Mouse (Mus musculus): ENCODE results near the gene Trim5. TPM values are rescaled to one million over a fixed set of nuclear protein-coding genes. Genes with fewer than 3 reads are reported as not detected.
"Not testable (repeated sequence)": the region's sequence is repeated elsewhere in the genome, so short reads cannot be mapped to it uniquely, and the experiment has no call there.

Gene Trim5
- polyA plus RNA-seq (2017; shearing (Covaris generic)), result 10 to 100 TPM; 34.0 to 38.2 TPM

DNA sequence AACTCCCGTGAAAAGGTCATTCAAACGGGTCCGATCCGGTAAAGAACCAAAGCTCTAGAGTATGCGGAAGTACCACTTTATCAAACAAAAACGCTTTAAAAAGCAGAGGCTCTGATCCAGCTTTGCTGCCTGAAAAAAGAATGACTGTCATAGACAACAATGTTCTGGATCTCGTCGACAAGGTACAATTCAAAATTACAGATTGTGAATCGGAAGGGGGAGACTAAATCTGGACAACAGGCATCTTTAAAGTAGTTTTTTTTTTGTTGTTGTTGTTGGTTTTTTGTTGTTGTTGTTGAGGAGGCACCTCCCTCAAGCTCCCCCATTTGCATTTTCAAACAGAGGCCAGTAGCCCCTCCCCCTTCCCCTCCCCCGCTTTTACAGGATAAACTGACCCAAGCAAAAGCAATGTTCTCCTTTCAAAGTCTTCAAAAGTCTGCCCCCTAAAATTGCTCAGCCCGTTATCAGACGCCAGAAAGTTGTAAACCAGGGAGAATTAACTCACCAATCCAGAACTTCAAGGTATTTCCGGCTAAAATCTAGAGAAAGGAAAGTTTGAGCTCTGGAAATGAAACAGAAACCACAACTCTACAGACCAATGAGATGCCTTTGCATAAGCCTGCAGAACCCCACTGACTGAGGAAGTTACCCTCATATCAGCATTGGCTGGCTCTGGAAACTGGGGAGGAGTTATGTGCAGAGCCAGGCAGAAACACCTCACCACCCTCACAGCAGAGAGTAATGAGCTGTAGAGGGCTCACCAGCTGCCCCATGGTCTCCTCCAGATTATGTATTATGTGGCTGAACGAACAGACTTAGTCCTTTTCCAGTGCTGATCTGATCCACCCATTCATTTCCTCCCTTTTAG is at the start of gene Trim5:
Gene Trim5 (minus strand): TSS at position 519 of the 868 bp plus-strand sequence.
- ATAC-seq, result peak; percentile 88

DNA sequence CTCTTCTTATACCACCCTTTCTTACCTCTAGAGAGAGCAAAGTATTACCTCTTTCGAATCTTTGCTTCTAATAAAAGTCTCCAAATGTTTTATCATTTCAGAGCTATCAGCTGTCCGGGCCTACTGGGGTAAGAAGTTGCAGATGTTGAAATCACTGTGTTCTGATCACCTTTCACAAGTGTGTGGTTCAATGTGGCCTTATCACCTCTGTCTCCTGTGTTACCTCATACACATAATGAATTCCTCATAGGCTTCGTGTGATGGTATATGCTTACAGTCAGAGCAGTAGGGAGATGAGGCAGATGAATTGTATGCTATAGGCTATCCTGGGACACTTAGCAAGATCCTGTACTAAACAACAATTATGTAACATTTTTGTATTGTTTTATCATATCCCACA is 47.7 kb upstream of the Trim5 start:
- ATAC-seq, result not testable (repeated sequence)

DNA sequence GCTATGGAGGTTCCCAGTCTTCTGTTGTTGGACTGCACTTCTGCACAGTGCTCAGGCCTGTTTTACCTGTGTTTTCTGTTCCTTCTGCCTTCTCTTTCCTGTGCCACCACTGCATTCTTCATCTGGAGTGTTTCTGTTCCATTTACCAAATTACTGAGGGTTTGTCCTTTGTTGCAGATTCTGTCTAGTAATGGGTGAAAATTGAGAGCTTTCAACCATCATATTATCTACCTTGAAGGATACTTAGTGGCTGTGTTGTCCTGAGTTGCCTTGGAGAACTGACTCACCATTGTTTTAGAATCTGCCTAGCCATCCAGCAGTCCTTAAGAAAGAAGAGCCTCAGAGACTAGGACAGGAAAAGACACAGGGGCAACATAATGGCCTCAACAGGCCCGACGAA is 41.3 kb upstream of the Trim5 start, which contains the start of gene Trim34b:
Gene Trim34b (plus strand): TSS at position 301 of the 400 bp plus-strand sequence.
- ATAC-seq, result not testable (repeated sequence)

DNA sequence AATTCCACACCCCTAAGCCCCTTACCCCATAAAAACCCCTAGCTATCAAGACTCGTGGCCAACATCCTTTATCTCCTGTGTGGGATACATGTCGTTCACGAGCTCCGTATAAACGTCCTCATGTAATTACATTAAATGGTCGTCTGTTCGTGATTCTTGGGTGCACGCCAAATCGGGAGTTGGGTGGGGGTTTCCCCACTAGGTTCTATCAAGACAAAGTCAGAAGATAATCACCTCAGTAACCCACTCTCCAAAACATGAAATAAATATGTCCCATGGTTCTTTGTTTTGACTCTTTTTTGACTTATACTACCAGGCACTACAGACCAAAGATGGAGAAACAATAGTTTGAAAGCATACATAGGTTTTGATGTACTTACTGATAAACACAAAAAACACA is 34.1 kb upstream of the Trim5 start:
- ATAC-seq, result peak; percentile 51

DNA sequence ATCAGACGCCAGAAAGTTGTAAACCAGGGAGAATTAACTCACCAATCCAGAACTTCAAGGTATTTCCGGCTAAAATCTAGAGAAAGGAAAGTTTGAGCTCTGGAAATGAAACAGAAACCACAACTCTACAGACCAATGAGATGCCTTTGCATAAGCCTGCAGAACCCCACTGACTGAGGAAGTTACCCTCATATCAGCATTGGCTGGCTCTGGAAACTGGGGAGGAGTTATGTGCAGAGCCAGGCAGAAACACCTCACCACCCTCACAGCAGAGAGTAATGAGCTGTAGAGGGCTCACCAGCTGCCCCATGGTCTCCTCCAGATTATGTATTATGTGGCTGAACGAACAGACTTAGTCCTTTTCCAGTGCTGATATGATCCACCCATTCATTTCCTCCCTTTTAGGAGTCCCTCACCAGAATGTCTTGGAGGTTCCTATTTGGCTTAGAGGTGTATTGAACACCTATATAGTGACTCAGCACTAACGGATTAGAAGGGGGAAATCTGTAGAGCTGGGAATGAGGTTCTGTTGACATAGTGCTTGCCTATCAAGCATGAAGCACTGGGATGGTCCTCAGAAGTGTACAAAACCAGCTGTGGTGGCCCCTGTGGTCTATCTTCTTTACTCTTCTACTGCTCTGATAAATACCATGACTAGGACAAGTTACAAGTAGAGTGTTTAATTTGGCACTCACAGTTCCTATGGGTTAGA is 27.6 kb upstream of the Trim5 start, which contains the start of gene Trim12a:
Gene Trim12a (minus strand): TSS at position 98 of the 712 bp plus-strand sequence.
- ATAC-seq, result peak; percentile 95

DNA sequence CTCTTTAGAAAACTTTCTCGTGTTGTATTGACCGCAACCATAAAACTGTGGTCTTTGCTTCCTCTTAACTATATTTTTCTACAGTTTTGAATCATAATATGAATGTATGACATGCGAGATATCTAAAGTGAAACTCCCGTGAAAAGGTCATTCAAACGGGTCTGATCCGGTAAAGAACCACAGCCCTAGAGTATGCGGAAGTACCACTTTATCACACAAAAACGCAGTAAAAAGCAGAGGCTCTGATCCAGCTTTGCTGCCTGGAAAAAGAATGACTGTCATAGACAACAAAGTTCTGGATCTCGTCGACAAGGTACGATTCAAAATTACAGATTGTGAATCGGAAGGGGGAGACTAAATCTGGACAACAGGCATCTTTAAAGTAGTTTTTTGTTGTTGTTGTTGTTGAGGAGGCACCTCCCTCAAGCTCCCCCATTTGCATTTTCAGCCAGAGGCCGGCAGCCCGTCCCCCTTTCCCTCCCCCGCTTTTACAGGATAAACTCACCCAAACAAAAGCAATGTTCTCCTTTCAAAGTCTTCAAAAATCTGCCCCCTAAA is 27.0 kb upstream of the Trim5 start:
- ATAC-seq, result peak; percentile 62

DNA sequence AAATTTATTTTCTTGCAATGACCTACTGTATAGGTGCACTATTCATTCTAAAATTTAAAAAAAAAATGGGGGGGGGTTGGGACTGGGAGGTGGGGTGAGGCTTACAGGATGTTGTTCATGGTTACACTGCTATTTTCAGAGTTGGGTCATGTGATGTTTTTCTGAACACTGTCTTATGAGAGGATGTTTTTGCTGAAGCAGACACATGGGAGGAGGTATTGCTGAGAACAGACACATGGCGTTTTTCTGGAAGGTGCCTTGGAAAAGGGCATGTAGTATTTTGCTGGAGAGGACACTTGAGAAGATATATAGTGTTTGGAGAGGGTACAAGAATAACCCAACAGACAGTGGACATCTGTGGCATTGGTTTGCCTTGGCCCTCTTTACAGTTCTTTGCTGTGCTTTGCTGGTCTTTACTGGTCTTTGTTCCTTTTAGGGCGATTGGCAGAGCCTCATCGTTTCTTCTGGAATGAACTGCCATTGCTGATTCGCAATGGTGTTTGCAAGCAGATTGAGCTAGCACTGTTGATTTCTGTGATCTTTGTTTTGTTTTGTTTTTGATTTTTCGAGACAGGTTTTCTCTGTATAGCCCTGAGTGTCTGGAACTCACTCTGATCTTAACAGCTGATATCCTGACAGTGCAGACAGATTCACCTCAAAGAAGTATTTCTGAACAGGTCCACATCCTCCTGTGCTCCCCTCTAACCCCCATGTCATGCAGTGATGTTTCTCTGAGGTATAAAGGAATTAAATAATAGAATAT is 3.9 kb upstream of the Trim5 start:
- peak; percentile 49 for ATAC-seq

DNA sequence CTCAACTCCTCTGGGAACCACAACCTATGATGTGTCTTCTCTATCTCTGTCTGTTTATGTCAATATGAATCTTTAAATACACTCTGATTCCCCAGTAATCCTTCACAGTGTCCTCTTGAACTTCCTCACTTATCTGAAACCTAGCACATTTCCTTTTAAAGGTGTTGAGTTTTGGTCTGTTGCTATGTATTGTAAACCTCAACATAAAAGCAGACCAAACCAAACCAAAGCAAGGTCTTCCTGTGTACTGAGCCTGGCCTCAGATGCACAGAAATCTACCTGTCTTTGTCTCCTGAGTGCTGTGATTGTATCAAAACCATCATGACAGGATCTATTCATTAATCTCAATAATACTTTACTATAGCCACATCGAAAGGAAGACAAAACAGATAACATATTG is 2.7 kb upstream of the Trim5 start:
- ATAC-seq, result peak; percentile 26

DNA sequence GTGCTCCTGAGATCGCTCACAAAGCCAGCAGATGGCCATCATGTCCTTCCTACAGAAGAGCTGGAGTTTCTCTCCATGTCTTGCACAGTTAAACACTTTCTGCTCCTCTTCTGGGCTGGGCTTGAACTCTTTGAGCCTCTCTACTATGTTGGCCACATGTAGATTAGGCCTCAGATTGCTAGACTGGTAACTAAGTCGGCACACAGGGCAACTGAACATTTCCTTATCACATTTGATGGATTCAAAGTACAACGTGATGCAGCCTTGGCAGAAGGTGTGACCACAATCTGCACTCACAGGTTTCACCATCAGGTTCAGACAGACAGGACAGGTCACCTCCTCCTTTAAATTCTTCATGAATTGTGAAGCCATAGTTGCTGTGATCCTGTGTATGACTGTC is 8.5 kb downstream of the Trim5 start:
- ATAC-seq, result not testable (repeated sequence)

DNA sequence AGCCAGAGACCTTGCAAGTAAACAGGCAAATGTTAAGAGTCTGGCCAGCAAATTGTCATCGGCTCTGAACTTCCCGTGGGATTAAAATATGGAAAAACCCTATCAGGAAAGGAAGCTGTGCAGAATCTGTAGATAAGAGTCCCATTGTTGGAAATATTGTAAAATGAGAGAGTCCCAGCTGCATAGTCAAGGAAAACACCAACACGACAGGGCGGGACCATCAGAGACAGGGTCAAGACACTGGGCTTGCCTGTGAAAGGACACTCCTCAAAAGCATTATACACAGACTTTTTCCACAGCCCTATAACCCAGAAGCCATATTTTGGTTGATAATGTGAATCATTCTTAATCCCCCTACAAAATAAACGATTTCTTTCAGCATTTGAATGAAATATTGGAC is 22.6 kb downstream of the Trim5 start:
- not testable (repeated sequence) for ATAC-seq

DNA sequence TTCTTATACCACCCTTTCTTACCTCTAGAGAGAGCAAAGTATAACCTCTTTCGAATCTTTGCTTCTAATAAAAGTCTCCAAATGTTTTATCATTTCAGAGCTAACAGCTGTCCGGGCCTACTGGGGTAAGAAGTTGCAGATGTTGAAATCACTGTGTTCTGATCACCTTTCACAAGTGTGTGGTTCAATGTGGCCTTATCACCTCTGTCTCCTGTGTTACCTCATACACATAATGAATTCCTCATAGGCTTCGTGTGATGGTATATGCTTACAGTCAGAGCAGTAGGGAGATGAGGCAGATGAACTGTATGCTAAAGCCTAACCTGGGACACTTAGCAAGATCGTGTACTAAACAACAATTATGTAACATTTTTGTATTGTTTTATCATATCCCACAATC is 27.5 kb downstream of the Trim5 start:
- not testable (repeated sequence) for ATAC-seq

DNA sequence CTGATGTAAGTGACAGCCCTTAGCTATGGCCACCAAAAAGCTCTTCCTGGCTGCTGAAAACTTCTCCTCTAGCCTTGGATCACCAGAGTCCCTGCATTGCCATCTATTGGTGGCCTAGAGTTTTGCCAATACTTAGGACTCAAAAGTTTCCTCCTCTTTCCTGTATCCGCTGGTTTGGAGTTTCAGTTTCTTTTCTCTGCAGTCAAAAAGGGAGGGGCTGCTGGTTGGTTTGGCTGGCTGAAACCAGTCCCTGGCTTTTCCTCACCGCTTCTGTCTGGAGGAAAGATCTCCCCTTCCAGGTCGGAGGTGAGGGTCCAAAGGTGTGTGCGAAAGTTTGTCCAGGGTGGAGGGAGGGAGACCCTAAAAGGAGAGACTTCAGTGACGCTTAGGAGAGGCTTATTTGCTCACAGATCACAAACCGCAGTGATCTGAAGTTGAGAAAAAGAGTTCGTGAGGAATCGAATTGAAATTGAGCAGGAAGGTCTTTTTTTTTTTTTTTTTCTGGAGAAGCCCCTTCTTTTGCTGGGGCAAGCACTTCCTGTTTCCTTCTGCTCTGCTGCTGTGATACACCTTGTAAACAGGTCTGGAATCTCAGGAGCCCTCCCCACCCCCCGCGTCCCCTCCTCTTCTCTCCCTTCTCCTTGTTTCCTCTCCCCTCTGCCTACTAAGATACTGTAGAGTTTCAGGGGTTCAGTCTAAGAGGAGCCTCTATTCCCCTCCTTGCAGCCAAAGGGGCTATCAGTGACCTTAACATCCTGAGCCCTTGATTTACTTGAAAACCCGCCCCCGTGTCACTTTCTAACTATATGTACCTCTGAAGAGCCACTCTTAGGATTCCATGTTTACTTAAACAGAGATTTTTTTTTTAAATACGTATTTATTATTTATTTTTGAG is 43.4 kb downstream of the Trim5 start, which contains the start of gene Trim34a:
Gene Trim34a (plus strand): TSS at position 171 of the 895 bp plus-strand sequence.
- peak; percentile 98 for ATAC-seq

DNA sequence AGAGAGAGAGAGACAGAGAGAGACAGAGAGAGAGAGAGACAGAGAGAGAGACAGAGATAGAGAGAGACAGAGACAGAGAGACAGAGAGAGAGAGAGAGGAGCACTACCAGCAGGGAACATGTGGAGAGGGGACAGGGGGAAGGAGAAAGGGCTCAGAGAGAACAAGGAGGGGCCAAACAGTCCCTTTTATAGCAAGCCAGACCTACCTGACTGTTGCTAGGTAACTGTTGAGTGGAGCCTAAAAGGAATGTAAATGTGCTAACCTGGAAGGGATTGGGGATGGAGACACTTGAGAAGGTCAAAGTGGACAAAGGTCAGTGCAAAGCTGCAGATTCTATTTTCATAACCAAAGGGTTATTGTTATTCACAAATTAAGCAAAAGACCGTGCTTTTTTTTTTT is 44.3 kb downstream of the Trim5 start:
- ATAC-seq, result no peak

DNA sequence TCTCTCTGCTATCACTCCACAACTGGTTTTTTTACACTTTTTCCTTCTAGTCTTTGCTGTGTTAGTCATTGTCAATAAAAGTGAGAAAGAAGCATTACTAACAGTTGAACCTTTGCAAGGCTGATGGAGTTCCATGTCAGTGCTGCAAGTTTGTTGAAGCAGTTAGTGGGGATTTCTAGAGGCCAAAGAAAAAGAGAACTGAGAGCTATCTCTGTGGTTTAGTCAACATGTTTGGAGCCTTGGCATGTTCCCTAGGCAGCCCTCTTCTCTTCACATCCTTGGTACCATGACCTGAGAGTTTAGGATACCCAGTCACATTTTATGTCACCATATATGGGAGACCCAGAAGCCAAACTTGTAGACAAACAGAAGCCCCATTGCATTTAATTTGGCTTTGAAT is 47.0 kb downstream of the Trim5 start:
- ATAC-seq, result no peak

DNA sequence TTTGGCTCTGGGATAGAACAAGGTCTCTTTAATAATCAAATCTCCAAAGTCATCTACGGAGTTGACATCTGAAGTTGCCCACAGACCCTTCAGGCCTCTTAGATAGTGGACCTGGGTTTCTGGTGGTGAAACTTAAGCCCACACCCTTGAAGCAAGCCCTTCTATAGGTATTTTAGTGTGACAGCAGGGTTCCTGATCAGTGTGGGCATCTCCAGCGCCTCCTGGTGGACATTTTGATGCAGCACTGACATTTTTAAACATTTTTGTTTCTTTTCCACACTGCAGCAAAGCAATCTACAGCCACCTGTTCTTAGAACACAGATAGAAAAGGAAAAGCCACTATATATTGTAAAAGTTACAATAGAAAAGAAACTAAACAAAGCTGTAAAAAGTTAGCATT is 56.7 kb downstream of the Trim5 start:
- peak; percentile 68 for ATAC-seq

DNA sequence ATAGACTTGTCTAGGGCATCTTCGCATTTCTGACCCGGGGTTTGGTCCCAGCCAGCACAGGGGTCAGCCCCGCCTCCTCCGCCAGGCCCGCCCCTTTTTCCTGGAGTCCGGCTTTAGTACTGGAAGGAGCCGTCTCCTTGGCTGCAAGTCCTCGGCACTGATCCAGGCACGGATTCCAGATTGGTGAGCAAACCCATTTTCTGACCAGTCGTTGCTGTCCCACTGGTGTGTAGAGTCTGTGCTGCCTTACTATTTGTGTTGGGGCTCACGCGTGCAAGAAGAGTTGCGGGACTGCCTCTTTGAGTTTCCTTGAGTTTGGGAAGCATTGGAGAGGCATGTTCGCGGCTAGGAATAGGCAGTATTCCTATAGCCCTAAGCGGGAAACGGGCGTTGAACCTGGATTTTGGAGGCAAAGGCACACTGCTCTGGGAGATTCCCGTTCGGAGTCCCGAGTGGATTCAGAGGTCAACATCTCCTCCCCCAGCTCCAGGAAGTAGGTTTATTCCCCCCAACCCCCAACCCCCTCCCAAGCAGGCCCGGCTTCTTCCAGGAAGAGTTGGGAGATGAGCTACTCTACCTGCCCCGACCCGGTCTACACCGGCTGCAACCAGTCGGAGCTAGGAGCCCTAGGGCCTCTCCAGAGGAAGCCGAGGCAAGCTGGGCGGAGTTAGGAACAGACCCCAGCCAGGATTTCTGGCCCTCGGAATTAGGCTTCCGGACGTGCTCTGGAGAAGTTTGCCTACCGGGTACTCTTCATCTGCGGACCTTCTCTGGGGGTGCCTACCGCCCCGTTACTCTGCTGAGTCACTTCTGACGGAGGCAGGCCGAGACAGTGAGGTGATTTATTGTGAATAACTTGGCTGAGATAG is 69.0 kb downstream of the Trim5 start, which contains the start of gene Trim6:
Gene Trim6 (plus strand): TSS at position 93 of the 869 bp plus-strand sequence.
- no peak for ATAC-seq

DNA sequence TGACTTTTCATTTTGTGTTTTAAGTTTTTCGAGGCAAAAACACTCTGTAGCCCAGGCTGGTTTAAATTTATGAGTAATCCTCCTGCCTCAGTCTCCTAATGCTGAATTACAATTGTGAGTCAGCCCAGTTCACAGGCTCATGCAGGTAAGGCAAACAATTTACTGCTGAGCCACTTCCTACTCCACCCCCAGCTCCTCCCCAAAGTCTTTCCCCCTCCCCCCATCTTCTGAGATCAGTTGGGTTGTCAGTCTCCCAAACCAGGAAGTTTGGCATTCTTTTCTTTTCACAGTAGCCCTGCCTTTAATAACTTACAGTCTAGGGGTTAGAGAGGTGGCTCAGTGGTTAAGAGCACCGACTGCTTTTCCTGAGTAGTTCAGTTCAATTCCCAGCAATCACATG is 70.0 kb downstream of the Trim5 start:
- peak; percentile 52 for ATAC-seq

DNA sequence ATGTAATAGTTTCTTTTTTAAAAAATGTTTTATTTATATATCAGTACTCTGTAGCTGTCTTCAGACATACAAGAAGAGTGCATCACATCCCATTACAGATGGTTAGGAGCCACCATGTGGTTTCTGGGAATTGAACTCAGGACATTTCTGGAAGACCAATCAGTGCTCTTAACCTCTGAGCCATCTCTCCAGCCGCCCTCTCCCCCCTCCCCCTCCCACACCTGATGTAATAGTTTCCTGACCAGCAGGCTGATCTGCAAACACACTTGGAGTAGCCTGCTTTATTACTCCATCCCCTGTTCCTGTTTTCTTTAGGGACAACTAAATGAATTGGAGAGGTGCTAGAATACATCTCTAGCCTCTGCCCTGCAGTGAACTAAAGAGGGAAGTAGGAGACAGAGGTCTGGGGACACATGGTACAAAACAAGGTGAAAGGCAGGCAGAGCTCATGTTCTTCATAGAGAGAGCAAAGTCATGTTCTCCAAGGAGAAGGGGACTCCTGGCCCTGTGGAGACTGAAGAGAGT is 71.8 kb downstream of the Trim5 start:
- ATAC-seq, result no peak

All from activated CD4-positive, CD25-positive, alpha-beta regulatory T cell, adult 4 months (primary cell).